Mouse (Mus musculus): ENCODE data around the gene Trim27. TPM values are rescaled to one million over a fixed set of nuclear protein-coding genes. Genes with fewer than 3 reads are reported as not detected.
A peak's percentile ranks its signal among the peaks of the same experiment; 100 is the strongest.

Trim27 gene
- polyA plus RNA-seq, 1 experiment from 2014 or later: 63.3 TPM

- DNase-seq (ENCODE audit: low spot score): no peak
- no peaks in the 10 kb centered on the region for H3K36me3 ChIP-seq (ENCODE audit: insufficient read depth, low read length)
- TF ChIP-seq CTCF (IDR thresholded peaks at IDR 0.05) (no peak), EP300 (IDR thresholded peaks at IDR 0.05) (no peak)
- no peak overlapping the region for H3K4me3 ChIP-seq (ENCODE audit: low read depth, low read length)
- H3K4me1 ChIP-seq (ENCODE audit: insufficient read depth, low read depth, low read length): no peaks in the 10 kb centered on the region; the same call in 1 of the 2 replicates
- no peak overlapping the region for H3K4me2 ChIP-seq (replicated peaks; ENCODE audit: low read depth, low read length)
- no peak for ATAC-seq
- no peaks in the 10 kb centered on the region for H3K27me3 ChIP-seq (replicated peaks; ENCODE audit: insufficient read depth, low read length)
- no peak overlapping the region for H3K9ac ChIP-seq (replicated peaks; ENCODE audit: low read depth)
- WGBS: 46% methylated on average over 2 of the region's 2 CpGs
- H3K9me3 ChIP-seq (ENCODE audit: low read length): no peaks in the 10 kb centered on the region
- no peak overlapping the region for H3K27ac ChIP-seq (ENCODE audit: low read length)
Observed at GRCm38 (mm10) chr13:21236714-21237113, 57.5 kb downstream of the Trim27 start.

DNA sequence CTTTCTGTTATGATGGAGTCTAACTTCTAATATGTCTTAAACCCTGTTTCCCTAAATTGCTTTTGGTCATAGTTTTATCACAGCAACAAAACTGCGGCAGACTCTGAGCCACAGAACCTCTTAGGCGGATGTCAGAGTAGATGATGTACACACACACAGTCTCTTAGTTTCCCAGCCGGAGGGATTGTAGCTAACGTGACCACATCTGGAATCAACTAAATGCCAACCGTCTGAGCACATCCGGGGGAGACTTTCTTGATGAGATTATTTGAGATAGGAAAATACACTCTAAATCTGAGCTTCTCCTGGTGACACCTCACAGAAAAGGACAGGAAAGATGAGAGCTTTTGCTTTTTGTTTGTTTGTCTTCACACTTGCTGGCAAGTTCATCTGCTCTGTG is 57.9 kb downstream of the Trim27 start:
- ATAC-seq (no peak), DNase-seq (ENCODE audit: low spot score) (no peak)
- Histone ChIP-seq H3K9ac (replicated peaks; ENCODE audit: low read depth) (no peak overlapping the region), H3K9me3 (ENCODE audit: low read length) (no peaks in the 10 kb centered on the region), H3K27me3 (replicated peaks; ENCODE audit: insufficient read depth, low read length) (no peaks in the 10 kb centered on the region), H3K27ac (ENCODE audit: low read length) (no peak overlapping the region), H3K36me3 (ENCODE audit: insufficient read depth, low read length) (no peaks in the 10 kb centered on the region), H3K4me1 (ENCODE audit: insufficient read depth, low read depth, low read length) (no peaks in the 10 kb centered on the region; the same call in 1 of the 2 replicates), H3K4me3 (ENCODE audit: low read depth, low read length) (no peak overlapping the region), H3K4me2 (replicated peaks; ENCODE audit: low read depth, low read length) (no peak overlapping the region)
- no peak for TF ChIP-seq CTCF (IDR thresholded peaks at IDR 0.05)
- TF ChIP-seq EP300 (IDR thresholded peaks at IDR 0.05): no peak
- WGBS: 67% methylated on average over 6 of the region's 6 CpGs

- no peaks in the 10 kb centered on the region for H3K27me3 ChIP-seq (replicated peaks; ENCODE audit: insufficient read depth, low read length)
- ATAC-seq (no peak), DNase-seq (ENCODE audit: low spot score) (no peak)
- no peaks in the 10 kb centered on the region for H3K36me3 ChIP-seq (ENCODE audit: insufficient read depth, low read length)
- H3K9me3 ChIP-seq (ENCODE audit: low read length): no peaks in the 10 kb centered on the region
- H3K9ac ChIP-seq (replicated peaks; ENCODE audit: low read depth): no peak overlapping the region
- no peak overlapping the region for H3K27ac ChIP-seq (ENCODE audit: low read length)
- H3K4me3 ChIP-seq (ENCODE audit: low read depth, low read length): no peak overlapping the region
- TF ChIP-seq EP300 (IDR thresholded peaks at IDR 0.05): no peak
- no peak for TF ChIP-seq CTCF (IDR thresholded peaks at IDR 0.05)
- WGBS: 15% methylated on average over 7 of the region's 7 CpGs
- no peak overlapping the region for H3K4me2 ChIP-seq (replicated peaks; ENCODE audit: low read depth, low read length)
- H3K4me1 ChIP-seq (ENCODE audit: insufficient read depth, low read depth, low read length): no peaks in the 10 kb centered on the region
Observed at GRCm38 (mm10) chr13:21240788-21241187, 61.5 kb downstream of the Trim27 start.

- H3K9ac ChIP-seq (replicated peaks; ENCODE audit: low read depth): no peak overlapping the region
- ATAC-seq (no peak), DNase-seq (ENCODE audit: low spot score) (no peak)
- no peaks in the 10 kb centered on the region for H3K27me3 ChIP-seq (replicated peaks; ENCODE audit: insufficient read depth, low read length)
- no peaks in the 10 kb centered on the region for H3K4me1 ChIP-seq (ENCODE audit: insufficient read depth, low read depth, low read length)
- 10% methylated on average over 16 of the region's 16 CpGs for WGBS
- H3K27ac ChIP-seq (ENCODE audit: low read length): no peak overlapping the region
- no peak overlapping the region; the same call in 1 of the 2 replicates for H3K4me3 ChIP-seq (ENCODE audit: low read depth, low read length)
- H3K9me3 ChIP-seq (ENCODE audit: low read length): no peaks in the 10 kb centered on the region
- TF ChIP-seq EP300 (IDR thresholded peaks at IDR 0.05): no peak
- no peak for TF ChIP-seq CTCF (IDR thresholded peaks at IDR 0.05)
- peak overlapping the region; percentile 39; the same call in 1 of the 2 replicates for H3K4me2 ChIP-seq (replicated peaks; ENCODE audit: low read depth, low read length)
- no peaks in the 10 kb centered on the region for H3K36me3 ChIP-seq (ENCODE audit: insufficient read depth, low read length)
Observed at GRCm38 (mm10) chr13:21242408-21243125, 63.3 kb downstream of the Trim27 start.

DNA sequence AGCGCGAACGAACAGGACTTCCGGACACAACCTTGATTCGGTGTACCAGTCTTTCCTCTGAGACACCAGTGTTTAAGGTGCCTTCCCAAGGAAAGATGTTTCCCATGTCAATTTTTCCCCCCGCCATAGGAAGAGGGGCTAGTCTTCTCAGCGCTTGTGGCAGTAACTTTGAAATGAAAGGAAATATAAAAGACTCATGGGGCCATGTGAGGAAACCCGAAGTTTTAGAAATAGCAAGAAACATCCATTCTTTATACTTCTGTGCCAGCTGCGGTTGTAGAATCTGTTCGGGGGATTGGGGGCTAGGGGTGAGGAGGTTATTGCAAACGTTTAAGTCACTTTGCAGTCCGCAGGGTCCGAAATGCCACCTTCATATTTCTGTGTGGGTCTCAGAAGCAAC is 64.0 kb downstream of the Trim27 start:
- Histone ChIP-seq H3K4me2 (replicated peaks; ENCODE audit: low read depth, low read length) (peak overlapping the region; percentile 39; the same call in 1 of the 2 replicates), H3K27ac (ENCODE audit: low read length) (no peak overlapping the region), H3K4me3 (ENCODE audit: low read depth, low read length) (no peak overlapping the region; the same call in 1 of the 2 replicates), H3K36me3 (ENCODE audit: insufficient read depth, low read length) (no peaks in the 10 kb centered on the region), H3K4me1 (ENCODE audit: insufficient read depth, low read depth, low read length) (no peaks in the 10 kb centered on the region), H3K27me3 (replicated peaks; ENCODE audit: insufficient read depth, low read length) (no peaks in the 10 kb centered on the region), H3K9ac (replicated peaks; ENCODE audit: low read depth) (no peak overlapping the region), H3K9me3 (ENCODE audit: low read length) (no peaks in the 10 kb centered on the region)
- ATAC-seq (no peak), DNase-seq (ENCODE audit: low spot score) (no peak)
- TF ChIP-seq CTCF (IDR thresholded peaks at IDR 0.05): no peak
- WGBS: 17% methylated on average over 13 of the region's 13 CpGs

DNA sequence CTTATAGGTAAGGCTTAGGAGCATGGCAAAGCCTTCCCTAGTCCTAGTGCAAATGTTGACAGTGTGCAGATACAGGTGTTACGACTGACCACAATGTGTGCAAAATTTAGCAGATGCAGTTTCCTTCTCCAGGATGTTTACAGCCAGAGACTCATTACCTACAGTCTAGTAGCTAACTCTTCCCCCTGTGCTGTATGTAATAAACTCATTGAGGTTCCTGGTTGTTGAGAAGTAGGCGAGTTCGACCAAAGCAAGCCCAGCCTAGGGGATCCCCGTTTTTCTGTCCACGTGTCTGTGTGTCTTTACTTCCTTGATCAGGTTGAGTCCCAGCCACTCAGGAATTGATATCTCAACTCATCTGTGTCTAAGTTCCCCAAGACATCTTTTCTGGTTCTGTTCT is 64.8 kb downstream of the Trim27 start:
- DNase-seq (ENCODE audit: low spot score): no peak
- no peak overlapping the region for H3K27ac ChIP-seq (ENCODE audit: low read length)
- 76% methylated on average over 5 of the region's 5 CpGs for WGBS
- no peak overlapping the region for H3K4me2 ChIP-seq (replicated peaks; ENCODE audit: low read depth, low read length)
- no peak overlapping the region for H3K4me3 ChIP-seq (ENCODE audit: low read depth, low read length)
- H3K9ac ChIP-seq (replicated peaks; ENCODE audit: low read depth): no peak overlapping the region
- no peaks in the 10 kb centered on the region for H3K27me3 ChIP-seq (replicated peaks; ENCODE audit: insufficient read depth, low read length)
- ATAC-seq: no peak
- no peaks in the 10 kb centered on the region for H3K4me1 ChIP-seq (ENCODE audit: insufficient read depth, low read depth, low read length)
- no peak for TF ChIP-seq EP300 (IDR thresholded peaks at IDR 0.05)
- no peaks in the 10 kb centered on the region for H3K36me3 ChIP-seq (ENCODE audit: insufficient read depth, low read length)
- H3K9me3 ChIP-seq (ENCODE audit: low read length): no peaks in the 10 kb centered on the region

Other genes with a start within 250 kb of the Trim27 start
- gene Olfr1370, start 104.5 kb upstream of the Trim27 start, polyA plus RNA-seq (2015; fragmentation: Nextera tagmentation; extraction: Ambion mirVana): not detected in 2 replicates
- gene Olfr1369-ps1, start 68.0 kb upstream of the Trim27 start, polyA plus RNA-seq (2015; fragmentation: Nextera tagmentation; extraction: Ambion mirVana): not detected in 2 replicates
- gene Olfr263, start 49.8 kb upstream of the Trim27 start, polyA plus RNA-seq (2015; fragmentation: Nextera tagmentation; extraction: Ambion mirVana): not detected in 2 replicates
- gene Olfr1368, start 33.6 kb upstream of the Trim27 start, polyA plus RNA-seq (2015; fragmentation: Nextera tagmentation; extraction: Ambion mirVana): not detected in 2 replicates
- gene Gpx5, start 113.3 kb downstream of the Trim27 start, polyA plus RNA-seq (2015; fragmentation: Nextera tagmentation; extraction: Ambion mirVana): not detected in 2 replicates
- 0.21 and 0.27 TPM in 2 replicates for gene Gpx6, start 132.7 kb downstream of the Trim27 start, polyA plus RNA-seq (2015; fragmentation: Nextera tagmentation; extraction: Ambion mirVana)
- gene Olfr1367, start 167.5 kb downstream of the Trim27 start, polyA plus RNA-seq (2015; fragmentation: Nextera tagmentation; extraction: Ambion mirVana): not detected in 2 replicates
- 6.4 and 6.8 TPM in 2 replicates for gene Zscan12, start 183.4 kb downstream of the Trim27 start, polyA plus RNA-seq (2015; fragmentation: Nextera tagmentation; extraction: Ambion mirVana)
- gene Zkscan3, start 223.3 kb downstream of the Trim27 start, polyA plus RNA-seq (2015; fragmentation: Nextera tagmentation; extraction: Ambion mirVana): 46.3 and 54.3 TPM in 2 replicates